Mouse (Mus musculus) liver, embryonic 12.5 days (tissue): Measurements from ENCODE around the gene F11. TPM values are rescaled to one million over a fixed set of nuclear protein-coding genes. Genes with fewer than 3 reads are reported as not detected.
A peak's percentile ranks its signal among the peaks of the same experiment; 100 is the strongest.

Source experiments
- ATAC-seq: fragments of 200-750 bp; cut with Nextera tagmentation; 2 replicates; pipeline ENCODE4 v1.8.0; 2017; ENCODE audit warnings: moderate number of reproducible peaks, mild to moderate bottlenecking, moderate library complexity
- H3K27ac ChIP-seq: fragments of 300-500 bp; sonication (generic); 2 replicates; pipeline ENCODE4 v1.5.1; 2016; ENCODE audit warnings: mild to moderate bottlenecking
- H3K27me3 ChIP-seq: fragments of 300-500 bp; sonication (generic); replicated peaks from 2 replicates; pipeline ENCODE4 v1.6.1; 2016; ENCODE audit warnings: mild to moderate bottlenecking, moderate library complexity
- H3K36me3 ChIP-seq: fragments of 300-500 bp; sonication (generic); 2 replicates; pipeline ENCODE4 v1.6.1; 2016; ENCODE audit warnings: mild to moderate bottlenecking, moderate library complexity
- H3K4me1 ChIP-seq: fragments of 300-500 bp; sonication (generic); 2 replicates; pipeline ENCODE4 v1.6.1; 2016
- H3K4me2 ChIP-seq: fragments of 300-500 bp; sonication (generic); 2 replicates; pipeline ENCODE4 v1.6.1; 2016; ENCODE audit warnings: mild to moderate bottlenecking, moderate library complexity
- H3K4me3 ChIP-seq: fragments of 300-500 bp; sonication (generic); 2 replicates; pipeline ENCODE4 v1.5.1; 2016; ENCODE audit warnings: mild to moderate bottlenecking, moderate library complexity
- H3K9ac ChIP-seq: fragments of 300-500 bp; sonication (generic); 2 replicates; pipeline ENCODE4 v1.6.1; 2016; ENCODE audit warnings: mild to moderate bottlenecking, moderate library complexity
- H3K9me3 ChIP-seq: fragments of 300-500 bp; sonication (generic); replicated peaks from 2 replicates; pipeline ENCODE4 v1.6.1; 2016; ENCODE audit warnings: mild to moderate bottlenecking, moderate library complexity
- WGBS: fragments of 180-500 bp; shearing (Covaris S2); methylation state at CpG from one replicate; pipeline ENCODE4 v1.1.7; 2016; ENCODE audit not compliant: insufficient replicate concordance; 5-methylcytosine and 5-hydroxymethylcytosine counted together
- polyA plus RNA-seq: library from polyadenylated mRNA; unstranded; fragments of >200 nt; fragmentation: Nextera tagmentation; extraction: Ambion mirVana; gene quantifications from 2 replicates; pipeline ENCODE4 v1.2.1, GENCODE M21; 2016

F11 gene
- polyA plus RNA-seq, 1 experiment from 2014 or later, result 3.2 TPM

DNA sequence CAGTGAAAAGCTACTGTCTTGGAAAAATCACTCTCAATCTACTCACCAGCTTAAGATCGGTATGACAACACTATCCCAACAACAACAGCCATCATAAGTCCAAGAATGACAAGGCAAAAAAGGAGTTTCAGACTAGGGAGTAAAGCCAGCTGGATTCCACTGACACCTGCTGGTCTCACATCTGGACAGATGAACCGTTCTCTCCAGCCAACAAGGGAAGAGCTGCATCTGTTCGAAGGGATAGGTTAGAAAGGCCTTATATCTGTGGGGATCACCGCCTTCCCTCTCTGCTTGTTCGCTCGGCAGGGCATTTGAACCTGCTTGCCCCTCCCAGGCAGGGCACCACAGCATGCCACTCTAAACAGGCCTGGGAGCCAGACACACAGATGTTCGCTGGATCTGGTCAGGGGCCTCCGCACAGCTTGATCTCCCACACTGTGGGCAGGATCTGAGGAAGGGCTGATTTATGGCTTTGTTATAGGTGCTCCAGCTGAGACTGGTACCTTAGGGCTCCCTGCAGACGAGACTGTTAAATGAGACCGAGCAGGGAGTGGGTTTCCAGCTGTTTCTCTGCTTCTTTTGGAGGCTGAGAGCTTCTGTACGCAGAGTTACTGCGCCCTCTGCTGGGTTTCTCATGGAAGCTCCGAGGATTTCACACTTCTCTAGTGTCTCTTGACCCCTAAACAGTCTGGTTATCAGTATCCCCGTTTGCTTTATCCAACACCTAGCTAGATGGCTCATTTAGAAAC lies 25.5 kb downstream of the F11 start:
- WGBS, result 25% methylated on average over 14 of the region's 14 CpGs
- no peaks in the 10 kb centered on the region for H3K9me3 ChIP-seq
- no peak overlapping the region for H3K9ac ChIP-seq
- no peaks in the 10 kb centered on the region for H3K27me3 ChIP-seq
- no peaks in the 10 kb centered on the region for H3K36me3 ChIP-seq
- no peak overlapping the region for H3K4me3 ChIP-seq
- no peak overlapping the region for H3K27ac ChIP-seq
- H3K4me2 ChIP-seq, result no peak overlapping the region
- H3K4me1 ChIP-seq, result no peaks in the 10 kb centered on the region
- 0 out of 2 replicates have a peak, but pooled peaks have one; percentile 24 for ATAC-seq

DNA sequence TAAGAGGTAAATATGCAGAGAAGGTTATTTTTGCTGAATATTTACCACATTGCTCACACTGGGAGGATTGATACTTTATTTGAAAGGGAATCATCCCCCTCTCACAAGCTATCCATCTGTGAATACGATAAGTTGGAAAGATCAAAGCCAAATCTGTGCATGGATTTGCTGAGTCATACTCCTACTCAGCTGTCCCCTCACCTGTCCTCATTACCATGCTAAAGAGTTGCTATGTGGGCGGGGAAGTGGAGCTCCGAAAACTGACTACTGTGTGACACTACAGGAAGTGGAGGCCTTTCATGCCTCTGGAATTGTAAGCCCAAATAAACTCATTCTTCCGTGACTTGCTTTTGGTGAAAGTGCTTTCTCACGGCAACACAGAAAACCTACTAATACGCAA lies 26.6 kb downstream of the F11 start:
- Histone ChIP-seq H3K9ac (no peak overlapping the region), H3K4me3 (no peak overlapping the region), H3K9me3 (no peaks in the 10 kb centered on the region), H3K27ac (no peak overlapping the region), H3K4me1 (no peaks in the 10 kb centered on the region), H3K4me2 (no peak overlapping the region), H3K36me3 (no peaks in the 10 kb centered on the region), H3K27me3 (no peaks in the 10 kb centered on the region)
- 74% methylated on average over 6 of the region's 6 CpGs for WGBS
- ATAC-seq, result no peak

DNA sequence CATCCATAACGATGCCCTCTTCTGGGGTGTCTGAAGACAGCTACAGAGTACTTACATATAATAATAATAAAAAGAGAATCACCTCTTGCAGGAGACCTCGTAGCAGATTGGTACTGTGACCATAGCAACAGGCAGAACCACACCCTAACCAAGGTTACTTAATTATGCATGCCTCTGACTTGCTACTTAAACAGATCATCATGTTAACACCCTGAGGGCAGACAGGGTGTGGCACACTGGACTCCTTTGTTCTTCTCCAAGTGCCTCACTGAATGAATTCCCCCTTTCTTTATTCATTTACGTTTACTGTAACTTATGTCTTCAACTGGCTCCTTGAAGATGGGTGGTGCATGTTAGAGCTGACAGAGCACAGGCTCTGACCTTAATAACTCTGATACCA lies 28.6 kb downstream of the F11 start:
- Histone ChIP-seq H3K9me3 (no peaks in the 10 kb centered on the region), H3K9ac (no peak overlapping the region), H3K27me3 (no peaks in the 10 kb centered on the region), H3K36me3 (no peaks in the 10 kb centered on the region), H3K4me3 (no peak overlapping the region), H3K4me1 (no peaks in the 10 kb centered on the region), H3K27ac (no peak overlapping the region), H3K4me2 (no peak overlapping the region)
- ATAC-seq, result no peak
- 61% methylated on average over 3 of the region's 3 CpGs for WGBS

DNA sequence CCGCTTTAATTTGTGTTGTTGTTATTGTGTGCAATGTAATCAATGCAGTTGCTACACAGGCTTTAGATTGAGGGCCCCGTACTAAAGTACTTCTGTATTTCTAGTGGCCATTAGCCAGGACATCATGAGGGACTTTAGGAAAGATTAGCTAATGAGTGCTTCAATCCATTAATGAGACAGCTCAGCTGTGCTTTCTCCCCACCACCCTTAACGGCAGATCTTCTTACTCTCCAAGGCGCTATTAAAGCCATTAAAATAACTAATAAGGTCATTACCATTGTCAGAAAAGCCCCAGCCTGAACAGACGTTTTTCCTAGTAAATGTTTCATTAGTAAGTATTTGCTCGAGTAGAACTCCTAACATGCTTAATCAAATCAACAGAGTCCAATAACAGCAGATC lies 59.4 kb downstream of the F11 start:
- H3K9ac ChIP-seq, result no peak overlapping the region
- no peaks in the 10 kb centered on the region for H3K27me3 ChIP-seq
- no peak overlapping the region for H3K4me2 ChIP-seq
- H3K9me3 ChIP-seq, result no peaks in the 10 kb centered on the region
- no peaks in the 10 kb centered on the region for H3K4me1 ChIP-seq
- no peak for ATAC-seq
- no peaks in the 10 kb centered on the region for H3K36me3 ChIP-seq
- 67% methylated on average over 6 of the region's 6 CpGs for WGBS
- H3K27ac ChIP-seq, result no peak overlapping the region
- H3K4me3 ChIP-seq, result no peak overlapping the region

DNA sequence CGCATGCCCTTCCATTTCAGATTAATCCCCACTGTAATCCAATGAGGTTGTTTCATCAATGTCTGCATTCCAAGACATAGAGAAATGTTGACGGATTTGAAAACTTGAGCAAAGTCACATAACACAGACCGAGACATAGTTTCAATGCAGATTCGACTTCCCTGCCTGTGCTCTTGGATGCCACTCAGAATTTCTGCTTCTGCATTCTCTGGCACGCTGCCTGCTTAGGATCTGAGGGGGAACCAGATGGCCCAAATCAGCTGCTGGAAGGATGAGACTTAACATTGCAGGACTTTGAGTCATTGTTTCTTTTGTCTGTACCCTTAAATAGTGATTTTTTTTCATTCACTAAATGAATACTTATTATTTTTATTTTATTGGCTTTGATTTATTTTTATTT lies 60.2 kb downstream of the F11 start:
- H3K9ac ChIP-seq, result no peak overlapping the region
- H3K4me3 ChIP-seq, result no peak overlapping the region
- H3K4me2 ChIP-seq, result no peak overlapping the region
- no peaks in the 10 kb centered on the region for H3K9me3 ChIP-seq
- H3K36me3 ChIP-seq, result no peaks in the 10 kb centered on the region
- H3K27ac ChIP-seq, result no peak overlapping the region
- 65% methylated on average over 5 of the region's 5 CpGs for WGBS
- H3K4me1 ChIP-seq, result no peaks in the 10 kb centered on the region
- no peaks in the 10 kb centered on the region for H3K27me3 ChIP-seq
- ATAC-seq, result no peak

DNA sequence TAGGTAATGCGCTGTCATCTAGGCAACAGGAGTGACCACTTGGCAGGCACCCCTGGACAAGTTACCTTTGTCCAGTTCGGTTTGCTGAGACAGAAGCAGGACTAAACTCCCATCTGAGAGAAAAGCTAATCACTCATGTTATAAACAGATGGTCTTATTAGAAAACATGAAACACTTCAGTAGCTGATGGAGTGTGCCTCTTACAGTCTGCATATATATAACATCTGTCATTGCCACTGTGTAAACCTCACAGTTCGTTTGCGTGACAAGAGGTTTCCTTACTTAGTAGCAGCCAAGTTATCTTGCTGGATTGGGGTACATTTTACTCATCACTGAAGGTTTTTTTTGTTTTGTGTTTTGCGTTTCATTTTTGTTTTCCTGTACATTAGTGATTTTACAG lies 64.5 kb downstream of the F11 start:
- ATAC-seq, result no peak
- no peak overlapping the region for H3K27ac ChIP-seq
- no peak overlapping the region for H3K4me2 ChIP-seq
- no peaks in the 10 kb centered on the region for H3K36me3 ChIP-seq
- H3K9ac ChIP-seq, result no peak overlapping the region
- no peaks in the 10 kb centered on the region for H3K4me1 ChIP-seq
- H3K9me3 ChIP-seq, result no peaks in the 10 kb centered on the region
- no peak overlapping the region for H3K4me3 ChIP-seq
- no peaks in the 10 kb centered on the region for H3K27me3 ChIP-seq
- WGBS, result 74% methylated on average over 5 of the region's 5 CpGs

DNA sequence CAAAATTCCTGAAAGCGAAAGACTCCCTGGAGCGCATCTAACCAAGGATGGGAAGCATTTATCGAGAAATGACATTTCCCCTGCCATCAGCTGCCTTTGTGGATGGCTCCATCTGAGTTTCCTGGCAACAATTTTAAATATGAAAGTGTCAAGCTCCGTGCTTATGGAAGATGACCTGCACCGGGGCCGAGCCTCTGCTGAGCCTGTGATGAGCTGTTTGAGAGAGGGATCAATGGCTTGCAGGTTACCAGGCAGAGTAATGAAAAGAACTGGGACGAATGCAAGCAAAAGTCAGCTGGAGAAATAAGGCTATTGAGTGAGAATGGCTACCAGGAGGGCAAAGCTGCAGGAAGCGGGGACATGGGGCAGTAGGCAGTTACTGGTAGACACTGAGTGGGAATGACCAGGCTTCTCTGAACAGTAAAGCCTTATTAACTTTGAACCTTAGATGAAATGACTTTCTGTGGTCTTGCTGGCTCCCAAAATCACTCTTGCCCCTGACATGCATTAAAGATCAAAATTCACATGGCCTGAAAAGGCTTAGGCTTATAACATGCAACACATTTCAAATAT lies 65.8 kb downstream of the F11 start:
- H3K9me3 ChIP-seq, result no peaks in the 10 kb centered on the region
- ATAC-seq, result no peak
- H3K4me1 ChIP-seq, result no peaks in the 10 kb centered on the region
- no peak overlapping the region for H3K27ac ChIP-seq
- H3K4me2 ChIP-seq, result no peak overlapping the region
- H3K36me3 ChIP-seq, result no peaks in the 10 kb centered on the region
- no peaks in the 10 kb centered on the region for H3K27me3 ChIP-seq
- no peak overlapping the region for H3K4me3 ChIP-seq
- no peak overlapping the region for H3K9ac ChIP-seq
- 70% methylated on average over 8 of the region's 8 CpGs for WGBS

Other genes with a start within 250 kb of the F11 start
- not detected in 2 replicates for gene Mtnr1a, start 192.9 kb downstream of the F11 start, polyA plus RNA-seq
- gene Klkb1, start 32.8 kb upstream of the F11 start, polyA plus RNA-seq, result 0.81 and 0.91 TPM in 2 replicates
- 1.3 and 1.8 TPM in 2 replicates for gene Gm45753, start 46.4 kb upstream of the F11 start, polyA plus RNA-seq
- gene Cyp4v3, start 71.2 kb upstream of the F11 start, polyA plus RNA-seq, result 1.7 and 1.8 TPM in 2 replicates
- 3.0 and 3.2 TPM in 2 replicates for gene Fam149a, start 120.3 kb upstream of the F11 start, polyA plus RNA-seq
- gene Tlr3, start 149.0 kb upstream of the F11 start, polyA plus RNA-seq, result 0.71 and 0.73 TPM in 2 replicates
- gene Sorbs2, start 245.8 kb upstream of the F11 start, polyA plus RNA-seq, result 3.6 and 5.2 TPM in 2 replicates